Mouse (Mus musculus): ENCODE data around the gene Ndc1.

DNA sequence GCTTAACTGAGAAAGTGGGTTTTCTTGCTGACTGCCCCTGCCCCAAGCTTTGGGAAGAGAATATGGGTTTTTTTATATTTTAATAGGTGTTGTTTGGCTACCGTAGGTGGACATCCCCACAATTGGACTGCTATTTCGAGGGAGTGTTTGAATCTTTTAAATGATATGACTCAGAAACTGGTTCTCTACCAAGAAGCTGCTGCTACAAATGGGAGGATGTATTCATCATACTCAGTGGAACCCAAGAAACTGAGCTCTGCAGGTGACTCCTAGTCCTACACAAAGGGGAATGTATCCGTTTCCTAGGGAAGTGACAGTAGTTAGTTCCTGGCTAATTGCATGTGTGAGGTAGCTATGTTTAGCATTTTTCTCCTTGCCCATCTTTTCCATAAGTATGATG is 21.8 kb downstream of the Ndc1 start:
- TF ChIP-seq CTCF (IDR thresholded peaks at IDR 0.05; ENCODE audit: control insufficient read depth, insufficient read depth, low read length) (no peak), POLR2A (IDR thresholded peaks at IDR 0.05; ENCODE audit: borderline replicate concordance, control insufficient read depth, low read depth, low read length) (no peak)
